Mouse (Mus musculus): Measurements from ENCODE around the gene Pim2. TPM values are rescaled to one million over a fixed set of nuclear protein-coding genes. Genes with fewer than 3 reads are reported as not detected.

Gene Pim2
- polyA plus RNA-seq, 1 experiment from 2014 or later = 27.0 TPM

GRCm38 (mm10) chrX:7864551-7864950 lies 13.5 kb upstream of the Pim2 start:
- H3K9me3 ChIP-seq (ENCODE audit: control insufficient read depth, low read length) = no peaks in the 10 kb centered on the region
- no peak overlapping the region for H3K27ac ChIP-seq (ENCODE audit: low read depth, low read length)
- H3K9ac ChIP-seq (ENCODE audit: low read depth, low read length) = no peak overlapping the region
- H3K36me3 ChIP-seq (ENCODE audit: control insufficient read depth, insufficient read depth, low read length) = 0 out of 2 replicates have a peak, but pooled peaks cover 6% of the 10 kb centered on the region
- H3K27me3 ChIP-seq (replicated peaks; ENCODE audit: control insufficient read depth, insufficient read depth, low read length) = no peaks in the 10 kb centered on the region
- H3K4me3 ChIP-seq (ENCODE audit: low read length) = no peak overlapping the region
- H3K4me1 ChIP-seq (ENCODE audit: control insufficient read depth, insufficient read depth, low read depth, low read length) = no peaks in the 10 kb centered on the region
- ATAC-seq = no peak
- 83% methylated on average over 3 of the region's 3 CpGs for WGBS
- H3K4me2 ChIP-seq (ENCODE audit: low read length) = no peak overlapping the region

- Histone ChIP-seq H3K4me1 (ENCODE audit: control insufficient read depth, insufficient read depth, low read depth, low read length) (no peaks in the 10 kb centered on the region), H3K4me2 (ENCODE audit: low read length) (no peak overlapping the region), H3K4me3 (ENCODE audit: low read length) (no peak overlapping the region), H3K9ac (ENCODE audit: low read depth, low read length) (no peak overlapping the region), H3K27ac (ENCODE audit: low read depth, low read length) (no peak overlapping the region), H3K36me3 (ENCODE audit: control insufficient read depth, insufficient read depth, low read length) (0 out of 2 replicates have a peak, but pooled peaks cover 6% of the 10 kb centered on the region), H3K9me3 (ENCODE audit: control insufficient read depth, low read length) (no peaks in the 10 kb centered on the region), H3K27me3 (replicated peaks; ENCODE audit: control insufficient read depth, insufficient read depth, low read length) (no peaks in the 10 kb centered on the region)
- no peak for ATAC-seq
- WGBS = 70% methylated on average over 2 of the region's 2 CpGs
Measured at GRCm38 (mm10) chrX:7865343-7865742, 12.7 kb upstream of the Pim2 start.

GRCm38 (mm10) chrX:7865786-7866185 lies 12.3 kb upstream of the Pim2 start:
- Histone ChIP-seq H3K27ac (ENCODE audit: low read depth, low read length) (no peak overlapping the region), H3K4me1 (ENCODE audit: control insufficient read depth, insufficient read depth, low read depth, low read length) (no peaks in the 10 kb centered on the region), H3K4me3 (ENCODE audit: low read length) (no peak overlapping the region), H3K36me3 (ENCODE audit: control insufficient read depth, insufficient read depth, low read length) (0 out of 2 replicates have a peak, but pooled peaks cover 6% of the 10 kb centered on the region), H3K27me3 (replicated peaks; ENCODE audit: control insufficient read depth, insufficient read depth, low read length) (no peaks in the 10 kb centered on the region), H3K9ac (ENCODE audit: low read depth, low read length) (no peak overlapping the region), H3K4me2 (ENCODE audit: low read length) (no peak overlapping the region), H3K9me3 (ENCODE audit: control insufficient read depth, low read length) (no peaks in the 10 kb centered on the region)
- ATAC-seq = no peak
- WGBS = 69% methylated on average over 2 of the region's 2 CpGs

GRCm38 (mm10) chrX:7867141-7867540 lies 10.9 kb upstream of the Pim2 start:
- Histone ChIP-seq H3K9ac (ENCODE audit: low read depth, low read length) (no peak overlapping the region), H3K4me1 (ENCODE audit: control insufficient read depth, insufficient read depth, low read depth, low read length) (no peaks in the 10 kb centered on the region), H3K27me3 (replicated peaks; ENCODE audit: control insufficient read depth, insufficient read depth, low read length) (no peaks in the 10 kb centered on the region), H3K9me3 (ENCODE audit: control insufficient read depth, low read length) (no peaks in the 10 kb centered on the region), H3K4me3 (ENCODE audit: low read length) (no peak overlapping the region), H3K27ac (ENCODE audit: low read depth, low read length) (no peak overlapping the region), H3K4me2 (ENCODE audit: low read length) (no peak overlapping the region), H3K36me3 (ENCODE audit: control insufficient read depth, insufficient read depth, low read length) (0 out of 2 replicates have a peak, but pooled peaks cover 6% of the 10 kb centered on the region)
- 100% methylated on average over 1 of the region's 1 CpGs for WGBS
- no peak for ATAC-seq

- ATAC-seq = no peak
- no peaks in the 10 kb centered on the region for H3K27me3 ChIP-seq (replicated peaks; ENCODE audit: control insufficient read depth, insufficient read depth, low read length)
- H3K4me1 ChIP-seq (ENCODE audit: control insufficient read depth, insufficient read depth, low read depth, low read length) = no peaks in the 10 kb centered on the region
- no peak overlapping the region for H3K9ac ChIP-seq (ENCODE audit: low read depth, low read length)
- H3K36me3 ChIP-seq (ENCODE audit: control insufficient read depth, insufficient read depth, low read length) = 0 out of 2 replicates have a peak, but pooled peaks cover 6% of the 10 kb centered on the region
- no peak overlapping the region for H3K4me3 ChIP-seq (ENCODE audit: low read length)
- H3K9me3 ChIP-seq (ENCODE audit: control insufficient read depth, low read length) = no peaks in the 10 kb centered on the region
- H3K4me2 ChIP-seq (ENCODE audit: low read length) = no peak overlapping the region
- no peak overlapping the region for H3K27ac ChIP-seq (ENCODE audit: low read depth, low read length)
- WGBS = 47% methylated on average over 2 of the region's 2 CpGs
Measured at GRCm38 (mm10) chrX:7868506-7868905, 9.6 kb upstream of the Pim2 start.

GRCm38 (mm10) chrX:7869826-7870225 lies 8.2 kb upstream of the Pim2 start:
- no peaks in the 10 kb centered on the region for H3K9me3 ChIP-seq (ENCODE audit: control insufficient read depth, low read length)
- H3K9ac ChIP-seq (ENCODE audit: low read depth, low read length) = no peak overlapping the region
- H3K36me3 ChIP-seq (ENCODE audit: control insufficient read depth, insufficient read depth, low read length) = 0 out of 2 replicates have a peak, but pooled peaks cover 6% of the 10 kb centered on the region
- H3K27ac ChIP-seq (ENCODE audit: low read depth, low read length) = no peak overlapping the region
- H3K4me2 ChIP-seq (ENCODE audit: low read length) = no peak overlapping the region
- no peak for ATAC-seq
- H3K4me1 ChIP-seq (ENCODE audit: control insufficient read depth, insufficient read depth, low read depth, low read length) = no peaks in the 10 kb centered on the region
- WGBS = 37% methylated on average over 3 of the region's 3 CpGs
- no peak overlapping the region for H3K4me3 ChIP-seq (ENCODE audit: low read length)
- H3K27me3 ChIP-seq (replicated peaks; ENCODE audit: control insufficient read depth, insufficient read depth, low read length) = no peaks in the 10 kb centered on the region

- Histone ChIP-seq H3K9ac (ENCODE audit: low read depth, low read length) (peak overlapping the region; percentile 67), H3K27ac (ENCODE audit: low read depth, low read length) (peak overlapping the region; percentile 71), H3K36me3 (ENCODE audit: control insufficient read depth, insufficient read depth, low read length) (no peaks in the 10 kb centered on the region), H3K27me3 (replicated peaks; ENCODE audit: control insufficient read depth, insufficient read depth, low read length) (no peaks in the 10 kb centered on the region), H3K4me3 (ENCODE audit: low read length) (peak overlapping the region; percentile 56), H3K4me1 (ENCODE audit: control insufficient read depth, insufficient read depth, low read depth, low read length) (peaks cover 2% of the 10 kb centered on the region), H3K4me2 (ENCODE audit: low read length) (peak overlapping the region; percentile 72), H3K9me3 (ENCODE audit: control insufficient read depth, low read length) (no peaks in the 10 kb centered on the region)
- ATAC-seq = peak; percentile 41
- 30% methylated on average over 21 of the region's 21 CpGs for WGBS
Measured at GRCm38 (mm10) chrX:7878495-7878894, 433 bp downstream of the Pim2 start.

- peak; percentile 59 for ATAC-seq
- no peaks in the 10 kb centered on the region for H3K9me3 ChIP-seq (ENCODE audit: control insufficient read depth, low read length)
- no peak overlapping the region for H3K9ac ChIP-seq (ENCODE audit: low read depth, low read length)
- peak overlapping the region; percentile 56 for H3K4me3 ChIP-seq (ENCODE audit: low read length)
- peak overlapping the region; percentile 72 for H3K4me2 ChIP-seq (ENCODE audit: low read length)
- no peaks in the 10 kb centered on the region for H3K27me3 ChIP-seq (replicated peaks; ENCODE audit: control insufficient read depth, insufficient read depth, low read length)
- 10% methylated on average over 11 of the region's 11 CpGs for WGBS
- no peaks in the 10 kb centered on the region for H3K36me3 ChIP-seq (ENCODE audit: control insufficient read depth, insufficient read depth, low read length)
- peaks cover 2% of the 10 kb centered on the region for H3K4me1 ChIP-seq (ENCODE audit: control insufficient read depth, insufficient read depth, low read depth, low read length)
- no peak overlapping the region for H3K27ac ChIP-seq (ENCODE audit: low read depth, low read length)
Measured at GRCm38 (mm10) chrX:7879819-7880218, 1.8 kb downstream of the Pim2 start.

- Histone ChIP-seq H3K4me1 (ENCODE audit: control insufficient read depth, insufficient read depth, low read depth, low read length) (peaks cover 2% of the 10 kb centered on the region), H3K4me3 (ENCODE audit: low read length) (peak within 1 kb of the TSS; percentile 49), H3K36me3 (ENCODE audit: control insufficient read depth, insufficient read depth, low read length) (no peaks in the 10 kb centered on the region), H3K4me2 (ENCODE audit: low read length) (peak within 1 kb of the TSS; percentile 57), H3K9ac (ENCODE audit: low read depth, low read length) (peak within 1 kb of the TSS; percentile 52), H3K27ac (ENCODE audit: low read depth, low read length) (peak within 1 kb of the TSS; percentile 81), H3K27me3 (replicated peaks; ENCODE audit: control insufficient read depth, insufficient read depth, low read length) (no peaks in the 10 kb centered on the region), H3K9me3 (ENCODE audit: control insufficient read depth, low read length) (no peaks in the 10 kb centered on the region)
- 16% methylated on average over 39 of the region's 49 CpGs for WGBS
- peak; percentile 92 for ATAC-seq
Measured at GRCm38 (mm10) chrX:7883841-7884567, 5.9 kb downstream of the Pim2 start, which contains the start of gene Slc35a2. Gene Slc35a2 (plus strand): TSS chrX:7884028.
